Mouse (Mus musculus): ENCODE results near the gene Gm7168.
"Not testable (repeated sequence)": the region's sequence is repeated elsewhere in the genome, so short reads cannot be mapped to it uniquely, and the experiment has no call there.

Gm7168 gene

DNA sequence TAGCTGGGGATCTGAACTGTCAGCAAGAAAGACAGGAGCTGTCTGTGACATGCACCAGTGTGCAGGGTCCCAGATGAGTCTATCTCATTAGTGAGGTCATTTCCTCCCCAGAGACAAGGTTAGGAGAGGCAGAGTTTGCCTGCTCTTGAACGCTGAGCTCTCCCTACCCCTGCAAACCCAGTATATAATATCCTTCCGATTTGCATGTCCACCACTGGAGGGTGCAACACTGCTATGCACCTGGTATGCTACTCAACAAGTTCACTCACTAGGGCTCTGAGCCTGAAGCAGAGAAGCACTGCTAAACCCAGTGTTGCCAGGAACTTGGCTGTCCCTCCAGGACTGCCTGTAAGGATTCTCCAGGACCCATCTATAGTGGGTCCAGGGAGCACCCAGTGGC is 45.3 kb downstream of the Gm7168 start:
- not testable (repeated sequence) for DNase-seq (ENCODE audit: low spot score)
